Mouse (Mus musculus): ENCODE measurements around the gene Ppp1r9a. TPM values are rescaled to one million over a fixed set of nuclear protein-coding genes. Genes with fewer than 3 reads are reported as not detected.

The Ppp1r9a gene
- total and polyA plus RNA-seq, 3 experiments, result 1.0 TPM; not detected in 2

DNA sequence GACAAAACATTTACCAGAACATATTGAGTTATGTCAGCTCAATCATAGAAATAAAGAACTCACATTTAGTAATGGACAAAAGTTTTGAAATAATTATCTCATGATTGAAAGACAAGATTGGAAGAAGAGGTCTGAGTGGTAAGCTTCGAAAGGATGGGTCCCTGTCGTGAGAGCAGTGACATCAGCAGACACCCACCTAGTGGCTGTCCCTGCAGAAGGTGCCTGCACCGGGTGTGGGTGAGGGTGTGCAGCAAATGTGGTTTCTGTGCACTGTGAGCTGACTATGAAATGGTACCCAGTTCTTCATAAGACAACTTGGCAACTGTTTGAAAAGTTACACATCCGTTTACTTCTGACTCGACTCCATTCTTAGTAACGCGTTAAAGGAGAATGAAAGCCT, 173.0 kb downstream of the Ppp1r9a start:
- Histone ChIP-seq H3K4me3 (replicated peaks in 1 of 3; ENCODE audit: low read depth in 2 of 3, low read length in 2 of 3, poor library complexity in 1 of 3) (no peak overlapping the region), H3K4me1 (ENCODE audit: control insufficient read depth in 1 of 2, insufficient read depth in 2 of 2) (no peaks in the 10 kb centered on the region), H3K4me2 (ENCODE audit: insufficient read depth, low read depth, poor library complexity, severe bottlenecking) (no peak overlapping the region), H3K9me3 (replicated peaks; ENCODE audit: low read length) (no peaks in the 10 kb centered on the region), H3K27me3 (replicated peaks) (no peaks in the 10 kb centered on the region), H3K36me3 (replicated peaks in 1 of 2; ENCODE audit: control insufficient read depth in 1 of 2, insufficient read depth in 1 of 2, low read length in 1 of 2) (no peaks in the 10 kb centered on the region), H3K79me2 (replicated peaks; ENCODE audit: control insufficient read depth, extremely low read depth, insufficient read depth, poor library complexity, severe bottlenecking) (no peaks in the 10 kb centered on the region), H3K27ac (ENCODE audit: insufficient read depth, low read depth) (no peak overlapping the region), H3K9ac (ENCODE audit: insufficient read depth, low read depth) (no peak overlapping the region)
- dilution Hi-C loops (cut with MboI; ENCODE audit: extremely low pct_ligation_motif_present, extremely low pct_unique_long_range_greater_than_20kb, low sequenced_read_pairs) (no loop called here), in situ Hi-C loops (cut with MboI; ENCODE audit: low pct_ligation_motif_present, low pct_unique_long_range_greater_than_20kb, low sequenced_read_pairs) (no loop called here)
- DNase-seq (ENCODE audit: extremely low read depth), result no peak
- TF ChIP-seq CTCF (conservative IDR thresholded peaks at IDR 0.05 in 1 of 2, IDR thresholded peaks at IDR 0.05 in 1 of 2; ENCODE audit: low read depth in 2 of 2, low read length in 2 of 2) (0 out of 4 replicates have a peak, but pooled peaks of 1 of the 2 experiments have one; percentile 3), JUND (conservative IDR thresholded peaks at IDR 0.05; ENCODE audit: low read depth, low read length) (no peak), POLR2A (IDR thresholded peaks at IDR 0.05; ENCODE audit: low read depth, low read length) (no peak)

- in situ Hi-C loops (cut with MboI; ENCODE audit: low pct_ligation_motif_present, low pct_unique_long_range_greater_than_20kb, low sequenced_read_pairs), result no loop called here
- dilution Hi-C loops (cut with MboI; ENCODE audit: extremely low pct_ligation_motif_present, extremely low pct_unique_long_range_greater_than_20kb, low sequenced_read_pairs), result no loop called here
- no peaks in the 10 kb centered on the region for H3K4me1 ChIP-seq (ENCODE audit: control insufficient read depth in 1 of 2, insufficient read depth in 2 of 2)
- no peak overlapping the region for H3K4me3 ChIP-seq (replicated peaks in 1 of 3; ENCODE audit: low read depth in 2 of 3, low read length in 2 of 3, poor library complexity in 1 of 3)
- no peaks in the 10 kb centered on the region for H3K9me3 ChIP-seq (replicated peaks; ENCODE audit: low read length)
- H3K27me3 ChIP-seq (replicated peaks), result no peaks in the 10 kb centered on the region
- H3K79me2 ChIP-seq (replicated peaks; ENCODE audit: control insufficient read depth, extremely low read depth, insufficient read depth, poor library complexity, severe bottlenecking), result no peaks in the 10 kb centered on the region
- DNase-seq (ENCODE audit: extremely low read depth), result no peak
- TF ChIP-seq MEF2A (IDR thresholded peaks at IDR 0.05; ENCODE audit: borderline replicate concordance, low read depth, low read length) (no peak), CTCF (conservative IDR thresholded peaks at IDR 0.05 in 1 of 2, IDR thresholded peaks at IDR 0.05 in 1 of 2; ENCODE audit: low read depth in 2 of 2, low read length in 2 of 2) (no peak), MAZ (IDR thresholded peaks at IDR 0.05; ENCODE audit: low read depth, low read length) (no peak), TCF12 (IDR thresholded peaks at IDR 0.05; ENCODE audit: low read depth, low read length) (no peak), BHLHE40 (IDR thresholded peaks at IDR 0.05; ENCODE audit: low read depth, low read length) (no peak), POLR2AphosphoS2 (IDR thresholded peaks at IDR 0.05; ENCODE audit: low read depth, low read length) (no peak), EP300 (IDR thresholded peaks at IDR 0.05; ENCODE audit: low read length) (no peak), SMC3 (IDR thresholded peaks at IDR 0.05; ENCODE audit: low read depth, low read length) (no peak), RCOR1 (conservative IDR thresholded peaks at IDR 0.05; ENCODE audit: low read depth, low read length) (no peak), NRF1 (IDR thresholded peaks at IDR 0.05; ENCODE audit: low read depth, low read length) (no peak), UBTF (IDR thresholded peaks at IDR 0.05; ENCODE audit: low read depth, low read length) (no peak), CHD2 (IDR thresholded peaks at IDR 0.05; ENCODE audit: low read length) (no peak), CHD1 (IDR thresholded peaks at IDR 0.05; ENCODE audit: low read depth, low read length) (no peak), JUND (conservative IDR thresholded peaks at IDR 0.05; ENCODE audit: low read depth, low read length) (no peak), KAT2A (IDR thresholded peaks at IDR 0.05; ENCODE audit: insufficient replicate concordance, low read length) (no peak), MAFK (IDR thresholded peaks at IDR 0.05; ENCODE audit: insufficient replicate concordance, low read length) (no peak), SIN3A (IDR thresholded peaks at IDR 0.05; ENCODE audit: low read length) (no peak), TBP (conservative IDR thresholded peaks at IDR 0.05; ENCODE audit: low read depth, low read length) (no peak)
- no peak overlapping the region for H3K9ac ChIP-seq (ENCODE audit: insufficient read depth, low read depth)
- no peaks in the 10 kb centered on the region for H3K36me3 ChIP-seq (replicated peaks in 1 of 2; ENCODE audit: control insufficient read depth in 1 of 2, insufficient read depth in 1 of 2, low read length in 1 of 2)
- H3K4me2 ChIP-seq (ENCODE audit: insufficient read depth, low read depth, poor library complexity, severe bottlenecking), result no peak overlapping the region
- no peak overlapping the region for H3K27ac ChIP-seq (ENCODE audit: insufficient read depth, low read depth)
Measured at GRCm38 (mm10) chr6:5078009-5078408, 175.3 kb downstream of the Ppp1r9a start.

All from CH12.LX (cell line).